Mouse (Mus musculus) liver, embryonic 14.5 days (tissue): Measurements from ENCODE around the gene Slc5a1.

Experiments
- CTCF ChIP-seq: IDR thresholded peaks from 2 replicates; pipeline ENCODE4 v1.5.1; 2016; ENCODE audit warnings: antibody characterized with exemption, low read depth, control low read depth
- EP300 ChIP-seq: IDR thresholded peaks from 2 replicates; pipeline ENCODE4 v1.6.1; 2016; ENCODE audit warnings: antibody characterized with exemption, low read depth

- TF ChIP-seq CTCF (no peak), EP300 (no peak)
These were observed 106.5 kb downstream of the Slc5a1 start for GRCm38 (mm10) chr5:33210515-33210914.
